Mouse (Mus musculus): ENCODE data around the gene Ubqln5.

Ubqln5 gene

GRCm38 (mm10) chr7:104129726-104130125, at the start of gene Ubqln5:
TSS of gene Ubqln5 (minus strand) at chr7:104129826.
- no peak for DNase-seq (ENCODE audit: low spot score in 2 of 2)

GRCm38 (mm10) chr7:104179074-104179473, 49.4 kb upstream of the Ubqln5 start:
- no peak for DNase-seq (ENCODE audit: low spot score in 2 of 2)

- no peak for DNase-seq (ENCODE audit: low spot score in 2 of 2)
Measured at GRCm38 (mm10) chr7:104178422-104179054, 48.9 kb upstream of the Ubqln5 start.

GRCm38 (mm10) chr7:104175085-104175484, 45.5 kb upstream of the Ubqln5 start:
- no peak for DNase-seq (ENCODE audit: low spot score in 2 of 2)

DNA sequence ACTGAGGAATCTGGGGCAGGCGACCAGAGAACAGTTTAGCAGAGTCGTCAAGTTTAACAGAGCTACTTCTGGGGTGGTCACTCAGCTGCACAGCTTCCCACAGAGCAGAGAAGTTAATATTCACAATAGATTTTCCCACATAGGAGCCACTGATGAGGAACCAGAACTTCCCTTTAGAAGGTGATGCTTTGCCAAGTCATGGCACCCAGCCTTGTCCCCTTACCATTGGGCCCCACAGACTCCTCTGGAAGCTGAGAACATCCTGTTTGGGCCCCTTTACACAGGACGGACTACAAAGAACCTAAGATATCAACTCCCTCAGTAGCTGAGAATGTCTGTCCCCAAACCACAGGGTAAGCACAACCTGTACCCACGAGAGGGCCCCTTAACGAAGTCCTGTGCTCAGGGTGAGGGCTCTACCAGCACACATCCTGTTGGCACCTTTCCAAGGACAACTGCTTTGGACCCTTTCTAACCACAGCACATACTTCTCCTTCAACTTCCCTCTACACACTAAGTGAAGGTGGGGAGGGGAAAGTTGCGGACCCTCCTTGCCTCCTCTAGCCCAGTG, 40.1 kb upstream of the Ubqln5 start:
- no peak for DNase-seq (ENCODE audit: low spot score in 2 of 2)

GRCm38 (mm10) chr7:104167105-104167504, 37.5 kb upstream of the Ubqln5 start:
- no peak for DNase-seq (ENCODE audit: low spot score in 2 of 2)

- no peak for DNase-seq (ENCODE audit: low spot score in 2 of 2)
Measured at GRCm38 (mm10) chr7:104150456-104150855, 20.8 kb upstream of the Ubqln5 start, which contains the start of gene Ubqlnl. TSS of gene Ubqlnl (minus strand) at chr7:104150556.

GRCm38 (mm10) chr7:104143179-104143578, 13.6 kb upstream of the Ubqln5 start, which contains the start of gene Ubqln3:
TSS of gene Ubqln3 (minus strand) at chr7:104143279.
- DNase-seq (ENCODE audit: low spot score in 2 of 2): no peak

- no peak for DNase-seq (ENCODE audit: low spot score in 2 of 2)
Measured at GRCm38 (mm10) chr7:104137305-104137704, 7.7 kb upstream of the Ubqln5 start, which contains the start of gene Olfr643. TSS of gene Olfr643 (minus strand) at chr7:104137405.

GRCm38 (mm10) chr7:104104757-104104972, 25.0 kb downstream of the Ubqln5 start, which contains the start of gene Olfr646:
TSS of gene Olfr646 (plus strand) at chr7:104104873.
- DNase-seq (ENCODE audit: low spot score in 2 of 2): no peak

- no peak for DNase-seq (ENCODE audit: low spot score in 2 of 2)
Measured at GRCm38 (mm10) chr7:104103913-104104756, 25.5 kb downstream of the Ubqln5 start.

DNA sequence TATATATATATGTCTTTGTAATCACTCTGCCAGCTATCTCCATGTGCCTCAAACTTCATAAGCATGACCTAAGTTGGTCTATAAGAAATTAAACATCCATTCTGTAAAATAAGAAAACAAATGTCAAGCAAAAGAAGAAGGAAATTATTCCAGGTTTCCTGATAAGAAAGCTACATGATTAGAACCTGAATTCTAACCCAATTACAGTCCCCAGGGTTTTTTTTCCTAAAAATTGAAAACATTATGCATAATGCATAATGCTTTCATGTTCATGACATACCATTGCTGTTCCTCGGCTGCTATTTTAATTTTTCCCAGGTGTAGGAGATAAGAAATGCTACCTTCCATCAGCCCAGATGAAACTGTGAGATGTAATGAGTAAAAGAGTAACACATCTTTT, 44.3 kb downstream of the Ubqln5 start, which contains the start of gene Olfr645:
TSS of gene Olfr645 (minus strand) at position 101 of the 400 bp plus-strand sequence.
- no peak for DNase-seq (ENCODE audit: low spot score in 2 of 2)

All from spleen, postnatal 10 days (tissue).